Comparison of ENCODE assay signal across 9 mouse cellular contexts in the genomic region with DNA sequence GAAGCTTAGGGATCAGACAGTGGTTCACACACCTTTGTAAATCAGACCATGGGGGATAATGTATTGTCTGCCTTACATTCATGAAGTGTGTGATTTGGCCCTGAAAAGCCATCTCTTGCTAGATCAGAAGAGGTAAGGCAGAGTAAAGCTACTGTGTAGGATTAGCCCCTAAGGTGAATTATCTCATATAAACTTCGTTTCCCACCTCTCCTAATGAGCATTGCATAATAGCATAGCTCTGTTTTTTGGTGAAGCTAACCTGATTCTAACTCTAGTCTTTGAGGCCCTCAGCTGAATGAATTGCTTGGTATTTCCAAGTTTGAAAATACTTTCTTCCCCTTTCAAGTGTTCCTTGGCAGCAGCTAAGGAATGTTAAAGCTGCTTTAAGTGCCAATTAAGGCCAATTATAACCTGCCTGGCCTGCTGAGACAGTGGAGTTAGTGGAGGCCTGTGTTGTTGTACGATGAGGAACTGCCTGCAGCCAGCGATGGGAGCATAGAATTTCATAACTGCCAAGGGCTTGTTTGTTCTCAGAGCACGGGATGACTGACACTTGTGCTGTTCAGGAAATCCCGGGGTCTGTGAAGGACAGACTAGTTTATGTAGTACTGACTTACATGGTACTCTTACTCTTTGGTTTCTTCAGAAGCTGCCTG. TPM values are rescaled to one million over a fixed set of nuclear protein-coding genes. Genes with fewer than 3 reads are reported as not detected.
DNase-seq lines count a peak whose midpoint lies in the region; ATAC-seq and TF ChIP-seq lines count a peak whose summit lies in the region.
"Had no signal": no experiment of that assay in that cellular context is flagged by ENCODE, and none has a peak within 500 bp of the region (broad histone marks: within the 10 kb centered on the region; RNA-seq: fewer than 3 reads in every experiment).

No protein-coding gene starts in this region.

- H3K9me3 ChIP-seq in kidney, embryonic 16.5 days (ENCODE audit: low read length) = no peaks in the 10 kb centered on the region
- H3K9me3 ChIP-seq in embryonic facial prominence, embryonic 13.5 days = no peaks in the 10 kb centered on the region
- H3K9me3 ChIP-seq in limb, embryonic 14.5 days (ENCODE audit: control insufficient read depth, low read length) = no peaks in the 10 kb centered on the region
- H3K9me3 ChIP-seq: G1E had no signal

- no peak for TF ChIP-seq POLR2A in limb, embryonic 14.5 days (IDR thresholded peaks at IDR 0.05; ENCODE audit: borderline replicate concordance, extremely low read depth, insufficient read depth, insufficient read length)

- no peak overlapping the region for H3K4me3 ChIP-seq in kidney, embryonic 16.5 days (ENCODE audit: low read length)
- H3K4me3 ChIP-seq in embryonic facial prominence, embryonic 13.5 days = no peak overlapping the region
- H3K4me3 ChIP-seq in limb, embryonic 14.5 days (replicated peaks; ENCODE audit: low read length) = no peak overlapping the region

- no peak overlapping the region; the same call in 1 of the 2 replicates for H3K9ac ChIP-seq in kidney, embryonic 16.5 days (replicated peaks; ENCODE audit: low read length)
- H3K9ac ChIP-seq in embryonic facial prominence, embryonic 13.5 days = no peak overlapping the region
- H3K9ac ChIP-seq in limb, embryonic 14.5 days (ENCODE audit: low read depth, low read length, severe bottlenecking) = no peak overlapping the region

- peak; percentile 26 for DNase-seq in kidney, postnatal 14 days
- peak; percentile 48 for DNase-seq in limb, embryonic 14.5 days (ENCODE audit: low spot score)
- DNase-seq in naive thymus-derived CD4-positive, alpha-beta T cell, adult 2 months (ENCODE audit: low read depth) = peak; percentile 32
- DNase-seq in adrenal gland, postnatal 36 days = no peak
- DNase-seq in adrenal gland, adult 18-20 months (ENCODE audit: low spot score in 2 of 2) = no peak

- no peak overlapping the region for H3K4me2 ChIP-seq in kidney, embryonic 16.5 days (replicated peaks; ENCODE audit: low read depth, low read length)
- no peak overlapping the region for H3K4me2 ChIP-seq in embryonic facial prominence, embryonic 13.5 days
- H3K4me2 ChIP-seq in limb, embryonic 14.5 days (replicated peaks; ENCODE audit: low read depth, low read length, severe bottlenecking) = no peak overlapping the region

- no peaks in the 10 kb centered on the region for H3K36me3 ChIP-seq in kidney, embryonic 16.5 days (ENCODE audit: insufficient read depth, low read length)
- no peaks in the 10 kb centered on the region for H3K36me3 ChIP-seq in embryonic facial prominence, embryonic 13.5 days
- no peaks in the 10 kb centered on the region for H3K36me3 ChIP-seq in limb, embryonic 14.5 days (ENCODE audit: control insufficient read depth, insufficient read depth, low read length)

- H3K27me3 ChIP-seq in kidney, embryonic 16.5 days (ENCODE audit: insufficient read depth, low read length) = no peaks in the 10 kb centered on the region
- no peaks in the 10 kb centered on the region for H3K27me3 ChIP-seq in embryonic facial prominence, embryonic 13.5 days
- H3K27me3 ChIP-seq in limb, embryonic 14.5 days (ENCODE audit: control insufficient read depth, insufficient read depth, low read length) = no peaks in the 10 kb centered on the region

- H3K4me1 ChIP-seq in kidney, embryonic 16.5 days (ENCODE audit: insufficient read depth, low read length) = peaks cover 20% of the 10 kb centered on the region
- peaks cover 39% of the 10 kb centered on the region for H3K4me1 ChIP-seq in embryonic facial prominence, embryonic 13.5 days
- peaks cover 29% of the 10 kb centered on the region for H3K4me1 ChIP-seq in limb, embryonic 14.5 days (ENCODE audit: control insufficient read depth, insufficient read depth, low read length)

- 42% methylated on average over 5 of the region's 5 CpGs for WGBS in kidney, embryonic 16.5 days
- WGBS in embryonic facial prominence, embryonic 13.5 days = 9% methylated on average over 5 of the region's 5 CpGs
- WGBS in limb, embryonic 14.5 days = 12% methylated on average over 5 of the region's 5 CpGs

- ATAC-seq in kidney, embryonic 16.5 days (ENCODE audit: low FRiP score, low TSS enrichment) = no peak
- peak; percentile 68 for ATAC-seq in embryonic facial prominence, embryonic 13.5 days (ENCODE audit: insufficient number of reproducible peaks, insufficient read depth, low FRiP score, low TSS enrichment, low read depth)
- no peak for ATAC-seq in limb, embryonic 14.5 days (ENCODE audit: low FRiP score, low read depth)
- ATAC-seq in CD4-positive, CD25-positive, alpha-beta regulatory T cell, adult 4 months = no peak

- no peak overlapping the region for H3K27ac ChIP-seq in kidney, embryonic 16.5 days (ENCODE audit: low read length)
- peak overlapping the region; percentile 29; the same call in 1 of the 2 replicates for H3K27ac ChIP-seq in embryonic facial prominence, embryonic 13.5 days
- 0 out of 2 replicates have a peak overlapping the region, but pooled peaks have one; percentile 39 for H3K27ac ChIP-seq in limb, embryonic 14.5 days (replicated peaks; ENCODE audit: low read depth, low read length)

RNA-seq across cellular contexts. Expression of a gene that starts 56.2 kb away (rescaled TPM):
- polyA plus RNA-seq in kidney, embryonic 16.5 days (2015; fragmentation: Nextera tagmentation; extraction: Ambion mirVana) = 240 and 248 TPM in 2 replicates
- 254 and 256 TPM in 2 replicates for polyA plus RNA-seq in embryonic facial prominence, embryonic 13.5 days (2015; fragmentation: Nextera tagmentation; extraction: Ambion mirVana)
- polyA plus RNA-seq in limb, embryonic 14.5 days (2012; rRNA removed) = 80.6 and 103 TPM in 2 replicates
- 232 and 234 TPM in 2 replicates for polyA plus RNA-seq in limb, embryonic 14.5 days (2014; fragmentation: Nextera tagmentation; extraction: Ambion mirVana)
- total RNA-seq in adrenal gland, postnatal 36 days (2021) = 100 to 1,000 TPM; 131 to 142 TPM
- 100 to 1,000 TPM; 109 to 127 TPM for total RNA-seq in adrenal gland, adult 18-20 months (2021)
- polyA plus RNA-seq in CD4-positive, CD25-positive, alpha-beta regulatory T cell, adult 4 months (2017; shearing (Covaris generic)) = 100 to 1,000 TPM; 126 to 136 TPM

Comparison
In these comparisons a context has a peak if more than half of its experiments do, and no peak if none do; other contexts are left out.
1. DNase-seq: peak in kidney, postnatal 14 days (single experiment), limb, embryonic 14.5 days (single experiment) and naive thymus-derived CD4-positive, alpha-beta T cell, adult 2 months (single experiment); none in adrenal gland, postnatal 36 days (0 of 2) and adrenal gland, adult 18-20 months (0 of 2).